Mouse (Mus musculus) lung, embryonic 16.5 days (tissue): ENCODE measurements around the gene Nudt4. TPM values are rescaled to one million over a fixed set of nuclear protein-coding genes. Genes with fewer than 3 reads are reported as not detected.

Experiments
- ATAC-seq: fragments of 200-750 bp; cut with Nextera tagmentation; 2 replicates; pipeline ENCODE4 v1.8.0; 2017; ENCODE audit warnings: low read depth, mild to moderate bottlenecking, moderate library complexity
- H3K27ac ChIP-seq: fragments of 300-500 bp; sonication (generic); 2 replicates; pipeline ENCODE4 v1.5.1; 2014; ENCODE audit warnings: mild to moderate bottlenecking, control low read depth, low read length
- H3K27me3 ChIP-seq: fragments of 300-500 bp; sonication (generic); 2 replicates; pipeline ENCODE4 v1.6.1; 2014; ENCODE audit warnings: low read depth, low read length, mixed read lengths; ENCODE audit not compliant: control insufficient read depth, insufficient read depth
- H3K36me3 ChIP-seq: fragments of 300-500 bp; sonication (generic); 2 replicates; pipeline ENCODE4 v1.6.1; 2014; ENCODE audit warnings: low read length; ENCODE audit not compliant: control insufficient read depth, insufficient read depth
- H3K4me1 ChIP-seq: fragments of 300-500 bp; sonication (generic); replicated peaks from 2 replicates; pipeline ENCODE4 v1.6.1; 2014; ENCODE audit warnings: low read length, mixed read lengths; ENCODE audit not compliant: control insufficient read depth, insufficient read depth
- H3K4me2 ChIP-seq: fragments of 300-500 bp; sonication (generic); 2 replicates; pipeline ENCODE4 v1.6.1; 2014; ENCODE audit warnings: low read depth, low read length, control low read depth
- H3K4me3 ChIP-seq: fragments of 300-500 bp; sonication (generic); 2 replicates; pipeline ENCODE4 v1.5.1; 2014; ENCODE audit warnings: mild to moderate bottlenecking, low read length, control low read depth
- H3K9ac ChIP-seq: fragments of 300-500 bp; sonication (generic); 2 replicates; pipeline ENCODE4 v1.6.1; 2014; ENCODE audit warnings: low read length, control low read depth
- H3K9me3 ChIP-seq: fragments of 300-500 bp; sonication (generic); 2 replicates; pipeline ENCODE4 v1.6.1; 2016; ENCODE audit warnings: low read length; ENCODE audit not compliant: control insufficient read depth
- WGBS: fragments of 180-500 bp; shearing (Covaris S2); extraction: QIAGEN DNeasy Blood & Tissue Kit; methylation state at CpG from one replicate; pipeline ENCODE4 v1.1.7; 2014; 5-methylcytosine and 5-hydroxymethylcytosine counted together
- polyA plus RNA-seq: library from polyadenylated mRNA; unstranded; fragments of >200 nt; fragmentation: Nextera tagmentation; extraction: Ambion mirVana; gene quantifications from 2 replicates; pipeline ENCODE4 v1.2.1, GENCODE M21; 2015

Gene Nudt4
- polyA plus RNA-seq, 1 experiment from 2014 or later, result 59.3 TPM

GRCm38 (mm10) chr10:95546178-95546577 is 17.8 kb downstream of the Nudt4 start:
- no peak overlapping the region for H3K4me2 ChIP-seq
- H3K4me3 ChIP-seq, result no peak overlapping the region
- H3K9ac ChIP-seq, result no peak overlapping the region
- no peak overlapping the region for H3K27ac ChIP-seq
- 88% methylated on average over 2 of the region's 2 CpGs for WGBS
- H3K9me3 ChIP-seq, result no peaks in the 10 kb centered on the region
- ATAC-seq, result no peak
- H3K4me1 ChIP-seq, result 0 out of 2 replicates have a peak, but pooled peaks cover 2% of the 10 kb centered on the region
- H3K27me3 ChIP-seq, result no peaks in the 10 kb centered on the region
- peaks cover 38% of the 10 kb centered on the region for H3K36me3 ChIP-seq

DNA sequence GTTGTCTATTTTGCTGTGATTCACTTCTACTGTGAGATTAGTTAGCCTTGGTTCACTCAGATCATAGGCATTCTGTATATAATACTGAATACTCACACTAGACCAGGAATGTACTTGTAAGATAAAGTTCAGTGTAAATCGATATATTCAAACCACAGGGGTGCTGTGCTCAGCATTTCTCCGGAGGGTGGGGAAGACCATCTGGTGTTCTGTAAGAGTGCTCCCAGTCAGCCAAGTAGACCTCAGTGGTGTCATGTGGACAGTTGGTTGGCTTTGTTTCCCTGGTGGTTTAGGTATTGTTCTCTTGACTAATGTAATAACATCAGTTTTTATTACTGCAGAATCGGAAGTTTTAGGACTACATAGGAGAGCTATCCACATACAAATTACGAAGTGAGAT is 18.9 kb downstream of the Nudt4 start:
- WGBS, result 62% methylated on average over 4 of the region's 4 CpGs

DNA sequence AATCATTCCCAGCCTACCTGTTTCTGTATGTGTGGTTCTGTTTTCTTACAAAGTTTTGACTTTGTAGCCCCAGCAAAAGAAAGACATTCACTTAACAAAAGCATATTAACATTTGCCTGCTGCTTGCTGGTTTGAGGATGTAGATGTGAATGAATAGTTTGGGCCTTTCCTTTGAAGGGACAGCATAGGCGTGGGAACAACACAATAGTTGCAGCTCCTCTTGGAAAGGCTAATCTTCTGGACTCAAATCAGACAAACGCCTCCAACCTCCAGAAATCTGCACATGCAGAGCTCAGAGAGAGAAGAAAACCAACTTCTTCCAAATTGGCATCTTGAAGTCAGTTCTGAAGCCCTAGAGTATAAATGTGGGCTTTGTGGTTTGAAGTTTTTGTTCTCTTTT is 19.3 kb downstream of the Nudt4 start:
- Histone ChIP-seq H3K36me3 (peaks cover 33% of the 10 kb centered on the region), H3K4me3 (no peak overlapping the region), H3K9me3 (no peaks in the 10 kb centered on the region), H3K27ac (no peak overlapping the region), H3K4me2 (no peak overlapping the region), H3K9ac (no peak overlapping the region), H3K27me3 (no peaks in the 10 kb centered on the region), H3K4me1 (0 out of 2 replicates have a peak, but pooled peaks cover 2% of the 10 kb centered on the region)
- 83% methylated on average over 2 of the region's 2 CpGs for WGBS
- ATAC-seq, result no peak

More for the DNA sequence above, 18.9 kb downstream of the Nudt4 start:
- Histone ChIP-seq H3K4me3 (no peak overlapping the region), H3K9ac (no peak overlapping the region), H3K27me3 (no peaks in the 10 kb centered on the region), H3K4me1 (0 out of 2 replicates have a peak, but pooled peaks cover 2% of the 10 kb centered on the region), H3K27ac (no peak overlapping the region), H3K9me3 (no peaks in the 10 kb centered on the region), H3K4me2 (no peak overlapping the region), H3K36me3 (peaks cover 33% of the 10 kb centered on the region)
- ATAC-seq, result no peak

DNA sequence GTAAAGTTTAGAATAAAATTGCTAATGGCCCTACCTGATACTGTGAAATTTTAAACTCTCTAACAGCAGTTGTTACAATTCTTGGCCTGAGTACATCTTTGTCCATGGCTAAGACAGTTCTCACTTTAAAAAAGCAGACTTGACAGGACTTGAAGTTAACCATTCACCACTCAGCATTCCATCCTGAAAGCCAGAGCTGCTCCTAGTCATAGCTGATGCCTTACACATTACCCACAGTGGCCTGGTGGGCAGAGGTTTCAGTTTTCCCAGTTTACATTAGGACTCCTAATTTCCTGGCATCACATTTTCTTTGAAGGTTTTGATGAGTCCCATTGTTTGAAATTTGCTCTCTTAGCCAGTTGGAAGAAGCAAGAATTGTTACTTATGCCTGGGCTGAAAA is 19.9 kb downstream of the Nudt4 start:
- no peaks in the 10 kb centered on the region for H3K27me3 ChIP-seq
- no peaks in the 10 kb centered on the region for H3K9me3 ChIP-seq
- H3K4me2 ChIP-seq, result no peak overlapping the region
- H3K36me3 ChIP-seq, result peaks cover 30% of the 10 kb centered on the region
- H3K9ac ChIP-seq, result no peak overlapping the region
- no peak overlapping the region for H3K4me3 ChIP-seq
- no peak overlapping the region for H3K27ac ChIP-seq
- no peak for ATAC-seq
- H3K4me1 ChIP-seq, result 0 out of 2 replicates have a peak, but pooled peaks cover 2% of the 10 kb centered on the region

DNA sequence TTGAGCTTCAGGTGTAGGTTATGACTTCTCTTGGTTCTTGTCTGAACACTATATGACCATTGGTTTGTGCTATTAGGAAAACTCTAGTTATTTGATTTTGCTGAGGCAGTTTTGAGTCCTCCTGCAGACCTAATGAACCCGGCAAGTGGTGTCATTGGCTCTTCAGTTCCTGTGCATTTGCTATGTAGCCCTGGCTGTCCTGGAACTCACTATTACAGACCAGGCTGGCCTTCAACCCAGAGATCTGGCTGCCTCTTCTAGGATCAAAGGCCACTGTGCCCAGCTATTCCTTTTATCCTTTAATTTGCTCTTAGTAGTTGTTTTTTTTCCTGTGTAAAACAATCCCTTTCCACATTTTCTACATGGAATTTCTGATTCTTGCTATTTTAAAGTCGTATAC is 20.6 kb downstream of the Nudt4 start:
- peaks cover 27% of the 10 kb centered on the region for H3K36me3 ChIP-seq
- H3K4me3 ChIP-seq, result no peak overlapping the region
- ATAC-seq, result no peak
- no peaks in the 10 kb centered on the region for H3K9me3 ChIP-seq
- no peak overlapping the region for H3K9ac ChIP-seq
- no peak overlapping the region for H3K27ac ChIP-seq
- H3K4me1 ChIP-seq, result 0 out of 2 replicates have a peak, but pooled peaks cover 2% of the 10 kb centered on the region
- WGBS, result 87% methylated on average over 2 of the region's 2 CpGs
- no peaks in the 10 kb centered on the region for H3K27me3 ChIP-seq
- H3K4me2 ChIP-seq, result no peak overlapping the region

DNA sequence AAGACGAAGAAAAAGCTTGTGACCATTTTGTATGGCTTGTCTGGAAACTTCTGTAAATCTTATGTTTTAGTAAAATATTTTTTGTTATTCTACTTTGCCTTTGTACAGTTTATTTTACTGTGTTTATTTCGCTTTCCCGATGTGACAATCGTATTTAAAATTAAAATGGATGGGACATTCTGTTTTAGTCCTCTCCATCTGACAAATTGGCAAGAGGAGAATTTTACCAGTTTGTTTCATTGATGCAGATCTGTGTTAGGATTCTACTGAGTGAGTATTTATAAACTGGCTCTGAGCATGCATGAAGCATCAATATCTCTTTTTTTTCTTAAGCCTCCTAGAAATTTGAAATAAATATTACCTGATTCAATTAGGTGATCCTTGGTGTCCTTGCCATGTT is 21.0 kb downstream of the Nudt4 start:
- Histone ChIP-seq H3K4me3 (no peak overlapping the region), H3K27me3 (no peaks in the 10 kb centered on the region), H3K27ac (no peak overlapping the region), H3K4me1 (0 out of 2 replicates have a peak, but pooled peaks cover under 1% of the 10 kb centered on the region), H3K4me2 (no peak overlapping the region), H3K9ac (no peak overlapping the region), H3K9me3 (no peaks in the 10 kb centered on the region), H3K36me3 (peaks cover 25% of the 10 kb centered on the region)
- WGBS, result 80% methylated on average over 4 of the region's 4 CpGs
- no peak for ATAC-seq

GRCm38 (mm10) chr10:95539841-95540240 is 24.1 kb downstream of the Nudt4 start:
- no peak overlapping the region for H3K4me3 ChIP-seq
- H3K4me1 ChIP-seq, result no peaks in the 10 kb centered on the region
- H3K27me3 ChIP-seq, result no peaks in the 10 kb centered on the region
- ATAC-seq, result no peak
- no peak overlapping the region for H3K27ac ChIP-seq
- H3K9ac ChIP-seq, result no peak overlapping the region
- H3K36me3 ChIP-seq, result peaks cover 14% of the 10 kb centered on the region
- WGBS, result 75% methylated on average over 3 of the region's 3 CpGs
- H3K4me2 ChIP-seq, result no peak overlapping the region
- no peaks in the 10 kb centered on the region for H3K9me3 ChIP-seq

DNA sequence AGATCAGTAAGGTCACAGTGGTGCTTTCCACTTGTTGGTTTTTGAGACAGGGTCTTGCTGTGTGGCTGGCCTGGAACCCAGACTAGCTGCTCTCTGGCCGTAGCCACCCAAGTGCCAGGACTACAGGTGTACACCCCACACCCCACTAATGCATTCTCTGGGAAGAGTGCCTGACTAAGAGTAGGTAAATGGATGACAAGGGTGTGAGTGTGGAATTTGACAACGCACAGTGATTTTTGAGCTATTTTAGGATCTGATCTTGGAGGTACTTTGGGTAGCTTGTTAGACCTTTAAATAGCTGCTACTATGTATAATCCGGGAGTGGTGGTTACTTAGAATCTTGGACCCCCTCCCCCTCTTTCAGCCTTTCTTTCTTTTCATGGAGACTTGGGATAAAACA is 24.7 kb downstream of the Nudt4 start:
- H3K9ac ChIP-seq, result no peak overlapping the region
- no peak overlapping the region for H3K27ac ChIP-seq
- no peak for ATAC-seq
- WGBS, result 78% methylated on average over 3 of the region's 3 CpGs
- no peak overlapping the region for H3K4me3 ChIP-seq
- H3K27me3 ChIP-seq, result no peaks in the 10 kb centered on the region
- peaks cover 8% of the 10 kb centered on the region for H3K36me3 ChIP-seq
- no peak overlapping the region for H3K4me2 ChIP-seq
- no peaks in the 10 kb centered on the region for H3K9me3 ChIP-seq
- no peaks in the 10 kb centered on the region for H3K4me1 ChIP-seq

- no peak overlapping the region for H3K4me3 ChIP-seq
- H3K9ac ChIP-seq, result no peak overlapping the region
- 67% methylated on average over 6 of the region's 6 CpGs for WGBS
- ATAC-seq, result no peak
- no peaks in the 10 kb centered on the region for H3K4me1 ChIP-seq
- H3K4me2 ChIP-seq, result no peak overlapping the region
- H3K9me3 ChIP-seq, result no peaks in the 10 kb centered on the region
- H3K36me3 ChIP-seq, result no peaks in the 10 kb centered on the region
- no peaks in the 10 kb centered on the region for H3K27me3 ChIP-seq
- H3K27ac ChIP-seq, result no peak overlapping the region
Observed at GRCm38 (mm10) chr10:95536222-95536541, 27.8 kb downstream of the Nudt4 start.
